Mouse (Mus musculus): Measurements from ENCODE around the gene Git1. TPM values are rescaled to one million over a fixed set of nuclear protein-coding genes. Genes with fewer than 3 reads are reported as not detected.
A peak's percentile ranks its signal among the peaks of the same experiment; 100 is the strongest.

Git1 gene
- 10 to 100 TPM; 47.6 to 49.9 TPM for total RNA-seq (2021)
- long read RNA-seq, experiment 1, partial matches to known transcripts = 8 of 10 reads
- long read RNA-seq, experiment 1, other reads (novel, unspliced or antisense) = 0 of 10 reads
- long read RNA-seq, experiment 2, transcript Git1-202 (19 exons, 3,476 nt) = major isoform, 6 of 14 reads
- long read RNA-seq, experiment 2, partial matches to known transcripts = 2 of 14 reads
- long read RNA-seq, experiment 2, other reads (novel, unspliced or antisense) = 4 of 14 reads

GRCm38 (mm10) chr11:77493512-77494343 lies at the start of gene Git1:
TSS of gene Git1 (plus strand) at chr11:77493562.
- DNase-seq = peak; percentile 68 to 82

GRCm38 (mm10) chr11:77444939-77445338 lies 48.4 kb upstream of the Git1 start:
- DNase-seq = peak; percentile 30 to 36

GRCm38 (mm10) chr11:77446628-77447041 lies 46.7 kb upstream of the Git1 start:
- peak; percentile 43 to 66 for DNase-seq

GRCm38 (mm10) chr11:77449224-77449623 lies 44.1 kb upstream of the Git1 start:
- DNase-seq = no peak

- no peak for DNase-seq
These were observed 41.7 kb upstream of the Git1 start for GRCm38 (mm10) chr11:77451670-77452069.

GRCm38 (mm10) chr11:77453388-77453787 lies 40.0 kb upstream of the Git1 start:
- no peak for DNase-seq

- no peak for DNase-seq
These were observed 37.4 kb upstream of the Git1 start for GRCm38 (mm10) chr11:77455770-77456510.

- no peak for DNase-seq
These were observed 36.5 kb upstream of the Git1 start for GRCm38 (mm10) chr11:77456866-77457265.

GRCm38 (mm10) chr11:77461856-77462255 lies 31.5 kb upstream of the Git1 start:
- DNase-seq = no peak

GRCm38 (mm10) chr11:77462283-77463100 lies 30.9 kb upstream of the Git1 start, which contains the start of gene Coro6:
TSS of gene Coro6 (plus strand) at chr11:77462411.
- DNase-seq = peak; percentile 88 to 92

GRCm38 (mm10) chr11:77463101-77463445 lies 30.3 kb upstream of the Git1 start:
- DNase-seq = no peak

GRCm38 (mm10) chr11:77463786-77464185 lies 29.6 kb upstream of the Git1 start:
- no peak for DNase-seq

- peak; percentile 80 to 83 for DNase-seq
These were observed 28.7 kb upstream of the Git1 start for GRCm38 (mm10) chr11:77464684-77465083.

GRCm38 (mm10) chr11:77465111-77465510 lies 28.3 kb upstream of the Git1 start:
- DNase-seq = no peak

GRCm38 (mm10) chr11:77466544-77466943 lies 26.8 kb upstream of the Git1 start:
- DNase-seq = no peak

- DNase-seq = peak; percentile 83 to 90
These were observed 26.2 kb upstream of the Git1 start for GRCm38 (mm10) chr11:77467157-77467556.

- peak; percentile 87 to 93 for DNase-seq
These were observed 25.6 kb upstream of the Git1 start for GRCm38 (mm10) chr11:77467784-77468183.

- DNase-seq = no peak
These were observed 25.0 kb upstream of the Git1 start for GRCm38 (mm10) chr11:77468397-77468796.

- no peak for DNase-seq
These were observed 22.0 kb upstream of the Git1 start for GRCm38 (mm10) chr11:77471407-77471806.

GRCm38 (mm10) chr11:77472775-77473174 lies 20.6 kb upstream of the Git1 start:
- no peak for DNase-seq

- DNase-seq = no peak
These were observed 17.1 kb upstream of the Git1 start for GRCm38 (mm10) chr11:77476216-77476615.

GRCm38 (mm10) chr11:77476895-77477294 lies 16.5 kb upstream of the Git1 start:
- DNase-seq = no peak
